Mouse (Mus musculus): Measurements from ENCODE around the gene Hspa8. TPM values are rescaled to one million over a fixed set of nuclear protein-coding genes. Genes with fewer than 3 reads are reported as not detected.

Gene Hspa8
- total and polyA plus RNA-seq, 3 experiments, result 418 to 5,439 (median 3,011) TPM

DNA sequence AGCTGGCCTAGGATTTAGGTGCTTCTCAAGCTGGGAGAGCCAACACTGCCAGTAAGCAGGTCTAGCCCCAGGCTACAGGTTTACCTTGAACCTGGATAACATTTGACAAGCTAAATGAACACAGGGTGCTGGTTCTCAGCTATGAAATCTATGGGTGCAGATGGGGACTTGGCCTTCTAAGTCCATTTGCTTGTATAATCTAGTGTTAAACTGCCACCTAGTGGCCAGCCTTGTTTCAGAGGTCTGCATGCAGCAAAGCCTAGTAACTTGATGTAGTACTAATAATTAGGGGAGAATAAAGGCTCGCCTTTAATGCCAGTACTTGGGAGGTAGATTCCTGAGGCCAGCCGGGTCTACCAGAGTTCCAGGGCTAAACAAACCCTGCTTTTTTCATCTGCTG lies 4.5 kb downstream of the Hspa8 start:
- peak overlapping the region; percentile 28 for H3K27ac ChIP-seq (ENCODE audit: control insufficient read depth, low read depth, low read length)
- DNase-seq (ENCODE audit: low read depth, low spot score), result peak; percentile 83
- H3K27me3 ChIP-seq (ENCODE audit: control insufficient read depth in 1 of 2, insufficient read depth in 2 of 2, low read length in 2 of 2), result no peaks in the 10 kb centered on the region
- H3K36me3 ChIP-seq (ENCODE audit: control insufficient read depth in 1 of 2, insufficient read depth in 2 of 2, low read length in 2 of 2), result peaks cover 2 to 3% of the 10 kb centered on the region in 2 experiments; a peak in 2 of 4 replicates
- peaks cover 29% of the 10 kb centered on the region for H3K79me2 ChIP-seq (ENCODE audit: control insufficient read depth, insufficient read depth, low read length, poor library complexity)
- no peaks in the 10 kb centered on the region for H3K4me1 ChIP-seq (ENCODE audit: control insufficient read depth in 1 of 2, insufficient read depth in 2 of 2, low read length in 2 of 2)
- TF ChIP-seq SIN3A (IDR thresholded peaks at IDR 0.05; ENCODE audit: low read length) (0 out of 2 replicates have a peak, but pooled peaks have one; percentile 26), SMC3 (IDR thresholded peaks at IDR 0.05; ENCODE audit: low read depth, low read length) (0 out of 2 replicates have a peak, but pooled peaks have one; percentile 7), CTCF (IDR thresholded peaks at IDR 0.05 in 2 of 3, conservative IDR thresholded peaks at IDR 0.05 in 1 of 3; ENCODE audit: control insufficient read depth in 1 of 3, insufficient read depth in 1 of 3, low read depth in 2 of 3, low read length in 3 of 3, poor library complexity in 1 of 3, severe bottlenecking in 1 of 3) (peak; percentile 30 to 56 (median 48); a peak in 5 of 6 replicates), POLR2A (IDR thresholded peaks at IDR 0.05; ENCODE audit: control insufficient read depth in 1 of 2, insufficient read depth in 1 of 2, low read depth in 1 of 2, low read length in 2 of 2, poor library complexity in 1 of 2) (peak in 1 of 2 experiments; percentile 60; a peak in 1 of 4 replicates), TCF12 (IDR thresholded peaks at IDR 0.05; ENCODE audit: low read depth, low read length) (no peak), JUND (IDR thresholded peaks at IDR 0.05; ENCODE audit: low read depth, low read length) (no peak), POLR2AphosphoS5 (IDR thresholded peaks at IDR 0.05; ENCODE audit: borderline replicate concordance, low read depth, low read length) (0 out of 2 replicates have a peak, but pooled peaks have one; percentile 39), MAZ (IDR thresholded peaks at IDR 0.05; ENCODE audit: low read depth, low read length) (no peak)
- H3K9me3 ChIP-seq (replicated peaks; ENCODE audit: insufficient read depth, low read length), result no peaks in the 10 kb centered on the region
- H3K4me3 ChIP-seq (ENCODE audit: control insufficient read depth in 1 of 2, insufficient read depth in 1 of 2, low read depth in 2 of 2, low read length in 2 of 2), result peak overlapping the region in 1 of 2 experiments; percentile 13; a peak in 1 of 4 replicates
- H3K9ac ChIP-seq (ENCODE audit: control insufficient read depth, low read depth, low read length, poor library complexity, severe bottlenecking), result peak overlapping the region; percentile 41; the same call in 1 of the 2 replicates

DNA sequence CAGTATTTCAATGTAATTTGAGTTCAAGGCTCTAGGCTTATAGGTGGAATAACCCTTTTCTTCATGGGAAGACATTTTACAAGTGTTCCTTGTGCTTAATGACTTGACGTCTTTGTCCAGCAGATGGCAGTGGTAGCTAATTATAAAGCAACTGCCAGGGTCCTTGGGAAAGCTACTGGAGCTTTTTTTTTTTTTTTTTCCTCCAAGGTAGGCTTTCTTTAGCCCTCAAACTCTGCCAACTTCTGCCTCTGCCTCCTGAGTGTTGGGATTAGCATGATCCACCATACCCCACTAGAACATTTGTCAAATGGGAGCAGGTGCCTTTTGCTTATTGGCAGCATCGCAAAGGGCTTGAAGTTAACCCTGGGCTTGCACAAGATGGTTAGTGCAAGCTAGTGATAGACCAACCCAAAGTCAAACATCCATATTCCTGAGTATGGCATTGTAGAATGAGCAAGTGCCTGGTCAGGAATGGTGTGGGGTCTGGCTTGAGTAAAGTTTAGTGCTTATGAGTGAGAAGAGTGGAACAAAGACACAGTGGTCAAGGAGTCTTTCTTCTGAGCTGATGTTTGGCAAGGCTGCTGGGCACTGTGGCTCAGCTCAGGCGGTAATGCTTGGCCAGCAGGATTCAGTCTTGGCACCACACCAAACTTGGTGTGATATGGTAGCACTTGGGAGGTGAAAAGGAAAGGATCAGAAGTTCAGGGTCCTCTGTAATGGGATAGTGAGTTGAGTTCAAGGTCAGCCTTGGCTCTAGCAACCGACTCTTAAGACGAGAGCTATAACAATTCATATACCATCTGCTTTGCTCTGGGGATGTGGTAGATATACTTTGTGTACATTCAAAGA lies 5.9 kb downstream of the Hspa8 start:
- peak; percentile 85 for DNase-seq (ENCODE audit: low read depth, low spot score)
- no peaks in the 10 kb centered on the region for H3K27me3 ChIP-seq (ENCODE audit: control insufficient read depth in 1 of 2, insufficient read depth in 2 of 2, low read length in 2 of 2)
- H3K4me3 ChIP-seq (ENCODE audit: control insufficient read depth in 1 of 2, insufficient read depth in 1 of 2, low read depth in 2 of 2, low read length in 2 of 2), result no peak overlapping the region
- H3K36me3 ChIP-seq (ENCODE audit: control insufficient read depth in 1 of 2, insufficient read depth in 2 of 2, low read length in 2 of 2), result peaks cover 2 to 3% of the 10 kb centered on the region in 2 experiments; a peak in 2 of 4 replicates
- H3K79me2 ChIP-seq (ENCODE audit: control insufficient read depth, insufficient read depth, low read length, poor library complexity), result peaks cover 20% of the 10 kb centered on the region
- peak overlapping the region; percentile 26; the same call in 1 of the 2 replicates for H3K27ac ChIP-seq (ENCODE audit: control insufficient read depth, low read depth, low read length)
- no peaks in the 10 kb centered on the region for H3K9me3 ChIP-seq (replicated peaks; ENCODE audit: insufficient read depth, low read length)
- no peak overlapping the region for H3K9ac ChIP-seq (ENCODE audit: control insufficient read depth, low read depth, low read length, poor library complexity, severe bottlenecking)
- no peaks in the 10 kb centered on the region for H3K4me1 ChIP-seq (ENCODE audit: control insufficient read depth in 1 of 2, insufficient read depth in 2 of 2, low read length in 2 of 2)
- TF ChIP-seq USF2 (IDR thresholded peaks at IDR 0.05; ENCODE audit: borderline replicate concordance in 1 of 2, insufficient read depth in 1 of 2, low read depth in 1 of 2, low read length in 2 of 2) (no peak), TBP (IDR thresholded peaks at IDR 0.05; ENCODE audit: low read depth, low read length) (no peak; the same call in none of the 2 replicates), POLR2A (IDR thresholded peaks at IDR 0.05; ENCODE audit: control insufficient read depth in 1 of 2, insufficient read depth in 1 of 2, low read depth in 1 of 2, low read length in 2 of 2, poor library complexity in 1 of 2) (peak; percentile 70 to 88; a peak in 3 of 4 replicates), USF1 (IDR thresholded peaks at IDR 0.05; ENCODE audit: low read depth, low read length) (no peak), ZNF384 (IDR thresholded peaks at IDR 0.05; ENCODE audit: low read depth, low read length) (peak; percentile 89), MAFK (IDR thresholded peaks at IDR 0.05; ENCODE audit: borderline replicate concordance, low read depth, low read length) (peak; percentile 8; the same call in 1 of the 2 replicates), SIN3A (IDR thresholded peaks at IDR 0.05; ENCODE audit: low read length) (no peak; the same call in 1 of the 2 replicates), GABPA (IDR thresholded peaks at IDR 0.05; ENCODE audit: low read depth, low read length) (no peak), POLR2AphosphoS5 (IDR thresholded peaks at IDR 0.05; ENCODE audit: borderline replicate concordance, low read depth, low read length) (peak; percentile 91; the same call in 1 of the 2 replicates), JUND (IDR thresholded peaks at IDR 0.05; ENCODE audit: low read depth, low read length) (no peak), MEF2A (IDR thresholded peaks at IDR 0.05; ENCODE audit: extremely low read depth, insufficient replicate concordance, low read depth, low read length, poor library complexity, severe bottlenecking) (no peak), MXI1 (IDR thresholded peaks at IDR 0.05; ENCODE audit: low read depth, low read length) (no peak), POLR2AphosphoS2 (IDR thresholded peaks at IDR 0.05; ENCODE audit: low read length) (peak; percentile 99), RCOR1 (IDR thresholded peaks at IDR 0.05; ENCODE audit: low read depth, low read length) (peak; percentile 6; the same call in 1 of the 2 replicates), UBTF (IDR thresholded peaks at IDR 0.05; ENCODE audit: borderline replicate concordance, insufficient read depth, low read depth, low read length) (no peak), HCFC1 (IDR thresholded peaks at IDR 0.05; ENCODE audit: low read depth, low read length) (no peak), CHD2 (IDR thresholded peaks at IDR 0.05; ENCODE audit: low read length) (peak; percentile 68), MAX (IDR thresholded peaks at IDR 0.05; ENCODE audit: low read length) (no peak), MYB (IDR thresholded peaks at IDR 0.05; ENCODE audit: low read depth, low read length) (peak; percentile 58; the same call in 1 of the 2 replicates), ZMIZ1 (IDR thresholded peaks at IDR 0.05; ENCODE audit: low read depth, low read length) (peak; percentile 74), NELFE (IDR thresholded peaks at IDR 0.05; ENCODE audit: low read depth, low read length) (peak; percentile 36), MYC (IDR thresholded peaks at IDR 0.05; ENCODE audit: low read depth, low read length) (no peak; the same call in 1 of the 2 replicates), TCF12 (IDR thresholded peaks at IDR 0.05; ENCODE audit: low read depth, low read length) (no peak), CTCF (IDR thresholded peaks at IDR 0.05 in 2 of 3, conservative IDR thresholded peaks at IDR 0.05 in 1 of 3; ENCODE audit: control insufficient read depth in 1 of 3, insufficient read depth in 1 of 3, low read depth in 2 of 3, low read length in 3 of 3, poor library complexity in 1 of 3, severe bottlenecking in 1 of 3) (peak in 2 of 3 experiments; percentile 33 to 34; a peak in 4 of 6 replicates)
